Mouse (Mus musculus) CH12.LX (cell line): Measurements from ENCODE around the gene Ttc30a2.

Experiments used
- POLR2A ChIP-seq: IDR thresholded peaks from 2 replicates; pipeline ENCODE4 v1.6.1; 2011; ENCODE audit warnings: low read depth, mild to moderate bottlenecking, improper control_type of control experiment, low read length
- ZMIZ1 ChIP-seq: IDR thresholded peaks from 2 replicates; pipeline ENCODE4 v1.6.1; 2012; ENCODE audit warnings: low read depth, mild to moderate bottlenecking, inconsistent platforms, low read length, improper control_type of control experiment

DNA sequence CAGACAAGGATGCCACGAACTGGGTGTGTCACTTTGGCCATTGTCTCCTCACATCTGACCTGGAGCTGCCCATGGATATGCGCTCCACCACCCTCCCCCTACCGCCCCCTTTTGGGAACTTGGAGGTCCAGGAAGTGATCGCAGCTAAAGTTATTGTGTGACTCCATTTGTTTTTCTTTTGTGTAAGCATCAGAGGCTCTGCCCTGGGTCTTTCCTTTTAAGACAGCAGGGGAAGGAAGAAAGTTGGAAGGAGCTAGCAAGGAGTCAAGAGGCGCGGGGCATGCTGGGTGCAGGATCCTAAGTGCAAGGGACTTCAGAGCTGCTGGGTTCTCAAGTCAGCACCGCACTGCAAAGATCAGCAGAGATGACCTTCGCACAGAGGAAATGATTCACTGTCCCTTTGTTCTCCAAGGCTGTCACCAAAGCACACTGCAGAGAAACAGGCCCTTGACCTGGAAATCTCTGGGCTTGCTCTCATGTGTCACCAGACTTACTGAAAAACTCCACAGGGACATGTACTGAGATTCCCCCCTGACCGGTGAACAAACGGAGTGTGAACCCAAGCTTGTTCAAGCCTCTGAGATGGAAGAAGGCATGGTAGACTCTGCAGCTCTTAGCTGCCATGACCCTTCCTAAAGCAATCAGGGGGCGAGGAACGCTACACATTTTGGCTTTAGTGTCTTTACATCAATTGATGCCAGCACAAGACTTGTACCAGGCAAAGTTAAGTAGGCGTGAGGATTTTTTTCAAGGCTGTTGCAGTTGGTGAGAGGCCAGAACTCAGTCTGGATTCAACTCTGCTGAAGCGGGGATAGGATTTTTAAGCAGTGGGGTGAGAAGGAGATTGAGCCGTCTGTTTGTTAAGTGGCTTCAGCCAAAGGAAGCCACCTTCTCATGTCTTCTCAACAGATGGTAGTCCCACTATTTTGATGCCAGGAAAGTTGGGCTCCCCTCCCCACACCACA lies 17.3 kb downstream of the Ttc30a2 start:
- TF ChIP-seq POLR2A (no peak), ZMIZ1 (no peak)
